12 mouse cellular contexts compared by ENCODE assay signal in the genomic region with DNA sequence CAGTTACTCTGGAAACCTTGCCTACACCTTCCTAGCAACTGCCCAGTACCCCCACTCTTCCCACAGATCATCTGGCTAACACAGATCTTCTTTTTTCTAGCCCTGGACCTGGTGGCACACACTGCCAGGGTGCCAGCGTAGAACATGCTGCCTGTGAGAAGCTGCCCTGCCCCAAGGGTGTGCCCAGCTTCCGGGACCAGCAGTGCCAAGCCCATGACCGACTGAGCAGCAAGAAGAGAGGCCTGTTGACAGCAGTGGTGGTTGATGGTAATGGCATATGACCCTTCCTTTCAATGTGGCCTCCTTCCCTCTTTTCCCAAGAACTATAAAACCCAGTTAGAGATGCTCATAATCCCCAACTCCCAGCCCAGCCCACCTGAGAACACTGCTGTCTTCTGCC.
"Had no signal": no experiment of that assay in that cellular context is flagged by ENCODE, and none has a peak within 500 bp of the region (broad histone marks: within the 10 kb centered on the region; RNA-seq: fewer than 3 reads in every experiment).

No protein-coding gene starts in this region.

- H3K4me3 ChIP-seq: limb, embryonic 13.5 days; midbrain, embryonic 15.5 days; neural tube, embryonic 12.5 days had no signal

- H3K36me3 ChIP-seq: midbrain, embryonic 15.5 days; neural tube, embryonic 12.5 days had no signal

- H3K27ac ChIP-seq: limb, embryonic 13.5 days; liver, embryonic 14.5 days; midbrain, embryonic 15.5 days; neural tube, embryonic 12.5 days had no signal

- H3K4me1 ChIP-seq: midbrain, embryonic 15.5 days; neural tube, embryonic 12.5 days had no signal

- H3K27me3 ChIP-seq: limb, embryonic 13.5 days; midbrain, embryonic 15.5 days; neural tube, embryonic 12.5 days had no signal

- ATAC-seq: midbrain, embryonic 15.5 days had no signal

- DNase-seq: kidney, postnatal 10 days; kidney, postnatal 4 days; left cerebral cortex, postnatal 4 days; lung, adult 18-20 months; lung, postnatal 10 days; lung, postnatal 4 days; thymus, postnatal 36 days had no signal

- H3K9me3 ChIP-seq: limb, embryonic 13.5 days; midbrain, embryonic 15.5 days; neural tube, embryonic 12.5 days had no signal

- H3K9ac ChIP-seq: limb, embryonic 13.5 days; liver, embryonic 14.5 days; midbrain, embryonic 15.5 days; neural tube, embryonic 12.5 days had no signal

- H3K4me2 ChIP-seq: limb, embryonic 13.5 days; midbrain, embryonic 11.5 days; midbrain, embryonic 15.5 days; neural tube, embryonic 12.5 days had no signal
